Mouse (Mus musculus) liver, embryonic 14.5 days (tissue): ENCODE data around the gene Defb21. TPM values are rescaled to one million over a fixed set of nuclear protein-coding genes. Genes with fewer than 3 reads are reported as not detected.

Experiments
- ATAC-seq: fragments of 200-750 bp; cut with Nextera tagmentation; 2 replicates; pipeline ENCODE4 v1.8.0; 2017; ENCODE audit warnings: moderate number of reproducible peaks, mild to moderate bottlenecking, moderate library complexity; ENCODE audit not compliant: insufficient read depth
- DNase-seq, 3 experiments: peaks; one replicate each; pipeline ENCODE4 v3.0.0-alpha.2; 2012 to 2013; ENCODE audit warnings: low read depth in 3 of 3, low spot score in 3 of 3
- H3K27ac ChIP-seq: fragments of 300-500 bp; sonication (generic); 2 replicates; pipeline ENCODE4 v1.5.1; 2014; ENCODE audit warnings: moderate library complexity, mild to moderate bottlenecking, control low read depth, inconsistent platforms
- H3K27me3 ChIP-seq: fragments of 300-500 bp; sonication (generic); 2 replicates; pipeline ENCODE4 v1.6.1; 2014; ENCODE audit warnings: mild to moderate bottlenecking, low read length, moderate library complexity; ENCODE audit not compliant: control insufficient read depth, insufficient read depth
- H3K36me3 ChIP-seq: fragments of 300-500 bp; sonication (generic); replicated peaks from 2 replicates; pipeline ENCODE4 v1.6.1; 2014; ENCODE audit warnings: low read depth; ENCODE audit not compliant: control insufficient read depth, insufficient read depth
- H3K4me1 ChIP-seq, 2 experiments: fragments of 200-500 bp in 1 of 2; fragments of 300-500 bp in 1 of 2; sonication (generic) in 1 of 2; replicated peaks; 2 replicates each; pipeline ENCODE4 v1.6.1; 2012 to 2014; ENCODE audit warnings: antibody characterized with exemption in 1 of 2, inconsistent platforms in 1 of 2, low read length in 1 of 2; ENCODE audit not compliant: control insufficient read depth in 2 of 2, insufficient read depth in 2 of 2
- H3K4me2 ChIP-seq: fragments of 300-500 bp; sonication (generic); 2 replicates; pipeline ENCODE4 v1.6.1; 2014; ENCODE audit warnings: low read depth, mild to moderate bottlenecking, control low read depth, moderate library complexity
- H3K4me3 ChIP-seq, 2 experiments: fragments of 200-500 bp in 1 of 2; fragments of 300-500 bp in 1 of 2; sonication (generic) in 1 of 2; 2 replicates each; pipeline ENCODE4 v1.5.1; 2012 to 2014; ENCODE audit warnings: low read depth in 2 of 2, low read length in 2 of 2, mild to moderate bottlenecking in 2 of 2, control low read depth in 1 of 2, inconsistent platforms in 1 of 2, moderate library complexity in 1 of 2; ENCODE audit not compliant: insufficient read depth in 1 of 2
- H3K9ac ChIP-seq: fragments of 300-500 bp; sonication (generic); replicated peaks from 2 replicates; pipeline ENCODE4 v1.6.1; 2014; ENCODE audit warnings: mild to moderate bottlenecking, control low read depth, moderate library complexity
- H3K9me3 ChIP-seq: fragments of 300-500 bp; sonication (generic); 2 replicates; pipeline ENCODE4 v1.6.1; 2016; ENCODE audit warnings: low read length, mixed read lengths; ENCODE audit not compliant: control insufficient read depth
- CTCF ChIP-seq: IDR thresholded peaks from 2 replicates; pipeline ENCODE4 v1.5.1; 2016; ENCODE audit warnings: antibody characterized with exemption, low read depth, control low read depth
- EP300 ChIP-seq: IDR thresholded peaks from 2 replicates; pipeline ENCODE4 v1.6.1; 2016; ENCODE audit warnings: antibody characterized with exemption, low read depth
- WGBS: fragments of 180-500 bp; shearing (Covaris S2); extraction: QIAGEN DNeasy Blood & Tissue Kit; methylation state at CpG from one replicate; pipeline ENCODE4 v1.1.7; 2014; ENCODE audit not compliant: insufficient replicate concordance; 5-methylcytosine and 5-hydroxymethylcytosine counted together
- polyA plus RNA-seq, 2 experiments: library from polyadenylated mRNA; depleted of rRNA in 1 of 2; stranded (reverse) in 1 of 2; unstranded in 1 of 2; fragments of >200 nt; fragmentation: Nextera tagmentation in 1 of 2; extraction: Ambion mirVana in 1 of 2; gene quantifications; 2 replicates each; pipeline versions ENCODE4 v1.2.1 to v1.2.3; 2012 to 2014

Defb21 gene
- polyA plus RNA-seq, 2 experiments = not detected

GRCm38 (mm10) chr2:152622953-152623352 lies 50.4 kb downstream of the Defb21 start, which contains the start of gene Defb25:
Defb25 (minus strand) TSS chr2:152623053.
- Histone ChIP-seq H3K4me2 (no peak within 1 kb of the TSS), H3K27ac (no peak within 1 kb of the TSS), H3K4me3 (no peak within 1 kb of the TSS), H3K27me3 (peaks cover 27% of the 10 kb centered on the region), H3K9ac (no peak within 1 kb of the TSS), H3K4me1 (no peaks in the 10 kb centered on the region), H3K36me3 (no peaks in the 10 kb centered on the region), H3K9me3 (no peaks in the 10 kb centered on the region)
- DNase-seq (no peak), ATAC-seq (no peak)
- WGBS = 69% methylated on average over 7 of the region's 7 CpGs
- TF ChIP-seq CTCF = no peak
- no peak for TF ChIP-seq EP300

Other genes with a start within 250 kb of the Defb21 start
- 49.6 and 54.5 TPM in 2 replicates for gene Rbck1, start 240.1 kb upstream of the Defb21 start, polyA plus RNA-seq (2012; rRNA removed)
- gene Rbck1, start 240.1 kb upstream of the Defb21 start, polyA plus RNA-seq (2014; fragmentation: Nextera tagmentation; extraction: Ambion mirVana) = 34.3 and 38.8 TPM in 2 replicates
- gene Trib3, start 228.7 kb upstream of the Defb21 start, polyA plus RNA-seq (2012; rRNA removed) = 0.54 and 0.77 TPM in 2 replicates
- 0.70 and 1.5 TPM in 2 replicates for gene Trib3, start 228.7 kb upstream of the Defb21 start, polyA plus RNA-seq (2014; fragmentation: Nextera tagmentation; extraction: Ambion mirVana)
- gene Nrsn2, start 196.1 kb upstream of the Defb21 start, polyA plus RNA-seq (2012; rRNA removed) = not detected in 2 replicates
- gene Nrsn2, start 196.1 kb upstream of the Defb21 start, polyA plus RNA-seq (2014; fragmentation: Nextera tagmentation; extraction: Ambion mirVana) = not detected in 2 replicates
- gene Sox12, start 174.7 kb upstream of the Defb21 start, polyA plus RNA-seq (2012; rRNA removed) = 4.4 TPM in 2 replicates
- gene Sox12, start 174.7 kb upstream of the Defb21 start, polyA plus RNA-seq (2014; fragmentation: Nextera tagmentation; extraction: Ambion mirVana) = 1.4 and 1.9 TPM in 2 replicates
- gene Zcchc3, start 157.7 kb upstream of the Defb21 start, polyA plus RNA-seq (2012; rRNA removed) = 7.6 and 9.1 TPM in 2 replicates
- gene Zcchc3, start 157.7 kb upstream of the Defb21 start, polyA plus RNA-seq (2014; fragmentation: Nextera tagmentation; extraction: Ambion mirVana) = 8.7 and 10.7 TPM in 2 replicates
- gene 6820408C15Rik, start 157.2 kb upstream of the Defb21 start, polyA plus RNA-seq (2012; rRNA removed) = 0.15 and 0.19 TPM in 2 replicates
- 0.11 and 0.23 TPM in 2 replicates for gene 6820408C15Rik, start 157.2 kb upstream of the Defb21 start, polyA plus RNA-seq (2014; fragmentation: Nextera tagmentation; extraction: Ambion mirVana)
- not detected in 2 replicates for gene Defb23, start 108.1 kb upstream of the Defb21 start, polyA plus RNA-seq (2012; rRNA removed)
- not detected in 2 replicates for gene Defb23, start 108.1 kb upstream of the Defb21 start, polyA plus RNA-seq (2014; fragmentation: Nextera tagmentation; extraction: Ambion mirVana)
- not detected in 2 replicates for gene Defb20, start 95.7 kb upstream of the Defb21 start, polyA plus RNA-seq (2012; rRNA removed)
- not detected in 2 replicates for gene Defb20, start 95.7 kb upstream of the Defb21 start, polyA plus RNA-seq (2014; fragmentation: Nextera tagmentation; extraction: Ambion mirVana)
- gene Defb22, start 82.6 kb upstream of the Defb21 start, polyA plus RNA-seq (2012; rRNA removed) = not detected in 2 replicates
- gene Defb22, start 82.6 kb upstream of the Defb21 start, polyA plus RNA-seq (2014; fragmentation: Nextera tagmentation; extraction: Ambion mirVana) = not detected in 2 replicates
- not detected in 2 replicates for gene Defb26, start 61.1 kb upstream of the Defb21 start, polyA plus RNA-seq (2012; rRNA removed)
- gene Defb26, start 61.1 kb upstream of the Defb21 start, polyA plus RNA-seq (2014; fragmentation: Nextera tagmentation; extraction: Ambion mirVana) = not detected in 2 replicates
- gene Defb28, start 54.5 kb upstream of the Defb21 start, polyA plus RNA-seq (2012; rRNA removed) = not detected in 2 replicates
- not detected in 2 replicates for gene Defb28, start 54.5 kb upstream of the Defb21 start, polyA plus RNA-seq (2014; fragmentation: Nextera tagmentation; extraction: Ambion mirVana)
- gene Defb29, start 32.6 kb upstream of the Defb21 start, polyA plus RNA-seq (2012; rRNA removed) = not detected in 2 replicates
- not detected in 2 replicates for gene Defb29, start 32.6 kb upstream of the Defb21 start, polyA plus RNA-seq (2014; fragmentation: Nextera tagmentation; extraction: Ambion mirVana)
- not detected in 2 replicates for gene Gm17416, start 3.4 kb upstream of the Defb21 start, polyA plus RNA-seq (2012; rRNA removed)
- gene Gm17416, start 3.4 kb upstream of the Defb21 start, polyA plus RNA-seq (2014; fragmentation: Nextera tagmentation; extraction: Ambion mirVana) = not detected in 2 replicates
- not detected in 2 replicates for gene Defb19, start 7.6 kb downstream of the Defb21 start, polyA plus RNA-seq (2012; rRNA removed)
- gene Defb19, start 7.6 kb downstream of the Defb21 start, polyA plus RNA-seq (2014; fragmentation: Nextera tagmentation; extraction: Ambion mirVana) = not detected in 2 replicates
- gene Defb45, start 26.7 kb downstream of the Defb21 start, polyA plus RNA-seq (2012; rRNA removed) = not detected in 2 replicates
- gene Defb45, start 26.7 kb downstream of the Defb21 start, polyA plus RNA-seq (2014; fragmentation: Nextera tagmentation; extraction: Ambion mirVana) = not detected in 2 replicates
- gene Defb36, start 31.6 kb downstream of the Defb21 start, polyA plus RNA-seq (2012; rRNA removed) = not detected in 2 replicates
- not detected in 2 replicates for gene Defb36, start 31.6 kb downstream of the Defb21 start, polyA plus RNA-seq (2014; fragmentation: Nextera tagmentation; extraction: Ambion mirVana)
- not detected in 2 replicates for gene Defb25, start 50.3 kb downstream of the Defb21 start, polyA plus RNA-seq (2012; rRNA removed)
- gene Defb25, start 50.3 kb downstream of the Defb21 start, polyA plus RNA-seq (2014; fragmentation: Nextera tagmentation; extraction: Ambion mirVana) = not detected in 2 replicates
- gene Rem1, start 54.2 kb downstream of the Defb21 start, polyA plus RNA-seq (2012; rRNA removed) = 0.42 and 0.66 TPM in 2 replicates
- 0.52 and 0.91 TPM in 2 replicates for gene Rem1, start 54.2 kb downstream of the Defb21 start, polyA plus RNA-seq (2014; fragmentation: Nextera tagmentation; extraction: Ambion mirVana)
- 24.1 and 27.4 TPM in 2 replicates for gene H13, start 96.7 kb downstream of the Defb21 start, polyA plus RNA-seq (2012; rRNA removed)
- 38.1 and 39.4 TPM in 2 replicates for gene H13, start 96.7 kb downstream of the Defb21 start, polyA plus RNA-seq (2014; fragmentation: Nextera tagmentation; extraction: Ambion mirVana)
- 4.3 and 10.3 TPM in 2 replicates for gene Mcts2, start 114.3 kb downstream of the Defb21 start, polyA plus RNA-seq (2012; rRNA removed)
- 14.7 and 15.2 TPM in 2 replicates for gene Mcts2, start 114.3 kb downstream of the Defb21 start, polyA plus RNA-seq (2014; fragmentation: Nextera tagmentation; extraction: Ambion mirVana)
- 45.6 and 50.6 TPM in 2 replicates for gene Id1, start 163.5 kb downstream of the Defb21 start, polyA plus RNA-seq (2012; rRNA removed)
- 20.7 and 22.6 TPM in 2 replicates for gene Id1, start 163.5 kb downstream of the Defb21 start, polyA plus RNA-seq (2014; fragmentation: Nextera tagmentation; extraction: Ambion mirVana)
- 0.51 and 0.92 TPM in 2 replicates for gene Cox4i2, start 181.4 kb downstream of the Defb21 start, polyA plus RNA-seq (2012; rRNA removed)
- gene Cox4i2, start 181.4 kb downstream of the Defb21 start, polyA plus RNA-seq (2014; fragmentation: Nextera tagmentation; extraction: Ambion mirVana) = 0.47 and 0.51 TPM in 2 replicates